Mouse (Mus musculus) midbrain, postnatal 0 days (tissue): Measurements from ENCODE around the gene Bdkrb1. TPM values are rescaled to one million over a fixed set of nuclear protein-coding genes. Genes with fewer than 3 reads are reported as not detected.
A peak's percentile ranks its signal among the peaks of the same experiment; 100 is the strongest.

Experiments
- ATAC-seq: fragments of 200-750 bp; cut with Nextera tagmentation; 2 replicates; pipeline ENCODE4 v1.8.0; 2017; ENCODE audit warnings: moderate number of reproducible peaks, mild to moderate bottlenecking, moderate TSS enrichment, moderate library complexity; ENCODE audit not compliant: low FRiP score
- DNase-seq: peaks from one replicate; pipeline ENCODE4 v3.0.0-alpha.2; 2015; ENCODE audit warnings: low spot score
- H3K27ac ChIP-seq: fragments of 300-500 bp; sonication (generic); 2 replicates; pipeline ENCODE4 v1.5.1; 2014; ENCODE audit warnings: low read depth, mild to moderate bottlenecking, low read length, mixed read lengths
- H3K27me3 ChIP-seq: fragments of 300-500 bp; sonication (generic); 2 replicates; pipeline ENCODE4 v1.6.1; 2014; ENCODE audit warnings: low read length, control low read depth, mixed read lengths; ENCODE audit not compliant: insufficient read depth
- H3K36me3 ChIP-seq: fragments of 300-500 bp; sonication (generic); 2 replicates; pipeline ENCODE4 v1.6.1; 2014; ENCODE audit warnings: low read length, control low read depth, mixed read lengths; ENCODE audit not compliant: insufficient read depth
- H3K4me1 ChIP-seq: fragments of 300-500 bp; sonication (generic); 2 replicates; pipeline ENCODE4 v1.6.1; 2014; ENCODE audit warnings: mild to moderate bottlenecking, control low read depth, antibody characterized with exemption, low read length, mixed read lengths; ENCODE audit not compliant: insufficient read depth
- H3K4me2 ChIP-seq: fragments of 300-500 bp; sonication (generic); 2 replicates; pipeline ENCODE4 v1.6.1; 2014; ENCODE audit warnings: low read depth, mild to moderate bottlenecking, low read length, mixed read lengths; ENCODE audit not compliant: poor library complexity, severe bottlenecking
- H3K4me3 ChIP-seq: fragments of 300-500 bp; sonication (generic); 2 replicates; pipeline ENCODE4 v1.5.1; 2014; ENCODE audit warnings: low read depth, mild to moderate bottlenecking, low read length, moderate library complexity
- H3K9ac ChIP-seq: fragments of 300-500 bp; sonication (generic); replicated peaks from 2 replicates; pipeline ENCODE4 v1.6.1; 2014; ENCODE audit warnings: mild to moderate bottlenecking, low read length, moderate library complexity, mixed read lengths; ENCODE audit not compliant: poor library complexity, severe bottlenecking
- H3K9me3 ChIP-seq: fragments of 300-500 bp; sonication (generic); 2 replicates; pipeline ENCODE4 v1.6.1; 2016; ENCODE audit warnings: low read length, control low read depth
- CTCF ChIP-seq: IDR thresholded peaks from 2 replicates; pipeline ENCODE4 v1.5.1; 2016; ENCODE audit warnings: antibody characterized with exemption, mild to moderate bottlenecking
- WGBS: fragments of 180-500 bp; shearing (Covaris S2); extraction: QIAGEN DNeasy Blood & Tissue Kit; methylation state at CpG from one replicate; pipeline ENCODE4 v1.1.7; 2014; 5-methylcytosine and 5-hydroxymethylcytosine counted together
- polyA plus RNA-seq: library from polyadenylated mRNA; unstranded; fragments of >200 nt; fragmentation: Nextera tagmentation; extraction: Ambion mirVana; gene quantifications from 2 replicates; pipeline ENCODE4 v1.2.1, GENCODE M21; 2015
- total RNA-seq: library from RNA; depleted of rRNA; stranded (reverse); fragments of >200 nt; gene quantifications from 2 replicates; pipeline ENCODE4 v1.2.3, GENCODE M21; 2014

Bdkrb1 gene
- total and polyA plus RNA-seq, 2 experiments from 2014 or later, result 0.19 to 0.22 TPM

GRCm38 (mm10) chr12:105611748-105612147, 8.9 kb downstream of the Bdkrb1 start:
- H3K9me3 ChIP-seq, result no peaks in the 10 kb centered on the region
- H3K36me3 ChIP-seq, result peaks cover 16% of the 10 kb centered on the region
- no peak overlapping the region for H3K27ac ChIP-seq
- no peak overlapping the region for H3K9ac ChIP-seq
- DNase-seq (peak; percentile 92), ATAC-seq (peak; percentile 82)
- H3K4me3 ChIP-seq, result no peak overlapping the region
- peak; percentile 96 for TF ChIP-seq CTCF
- 14% methylated on average over 7 of the region's 7 CpGs for WGBS
- no peak overlapping the region for H3K4me2 ChIP-seq
- H3K27me3 ChIP-seq, result no peaks in the 10 kb centered on the region
- H3K4me1 ChIP-seq, result no peaks in the 10 kb centered on the region

- no peak overlapping the region for H3K4me3 ChIP-seq
- H3K27me3 ChIP-seq, result no peaks in the 10 kb centered on the region
- no peak overlapping the region for H3K9ac ChIP-seq
- H3K27ac ChIP-seq, result no peak overlapping the region
- no peak for TF ChIP-seq CTCF
- H3K36me3 ChIP-seq, result peaks cover 32% of the 10 kb centered on the region
- H3K4me1 ChIP-seq, result no peaks in the 10 kb centered on the region
- DNase-seq, result no peak
- 93% methylated on average over 10 of the region's 10 CpGs for WGBS
- H3K4me2 ChIP-seq, result no peak overlapping the region
- no peak for ATAC-seq
- H3K9me3 ChIP-seq, result no peaks in the 10 kb centered on the region
These were observed 10.7 kb downstream of the Bdkrb1 start for GRCm38 (mm10) chr12:105613559-105613958.

GRCm38 (mm10) chr12:105622048-105622447, 19.2 kb downstream of the Bdkrb1 start:
- Histone ChIP-seq H3K9ac (no peak overlapping the region), H3K36me3 (peaks cover 66% of the 10 kb centered on the region), H3K27ac (no peak overlapping the region), H3K4me3 (no peak overlapping the region), H3K9me3 (no peaks in the 10 kb centered on the region), H3K27me3 (no peaks in the 10 kb centered on the region), H3K4me1 (no peaks in the 10 kb centered on the region), H3K4me2 (no peak overlapping the region)
- ATAC-seq (no peak), DNase-seq (no peak)
- WGBS, result 94% methylated on average over 7 of the region's 7 CpGs
- TF ChIP-seq CTCF, result no peak

- DNase-seq (no peak), ATAC-seq (no peak)
- Histone ChIP-seq H3K4me1 (no peaks in the 10 kb centered on the region), H3K36me3 (peaks cover 63% of the 10 kb centered on the region), H3K4me3 (no peak overlapping the region), H3K4me2 (no peak overlapping the region), H3K9ac (no peak overlapping the region), H3K27me3 (no peaks in the 10 kb centered on the region), H3K27ac (no peak overlapping the region), H3K9me3 (no peaks in the 10 kb centered on the region)
- 53% methylated on average over 12 of the region's 12 CpGs for WGBS
- no peak for TF ChIP-seq CTCF
These were observed 20.2 kb downstream of the Bdkrb1 start for GRCm38 (mm10) chr12:105622981-105623539.

GRCm38 (mm10) chr12:105625798-105626197, 22.9 kb downstream of the Bdkrb1 start:
- Histone ChIP-seq H3K4me1 (no peaks in the 10 kb centered on the region), H3K9me3 (no peaks in the 10 kb centered on the region), H3K27ac (no peak overlapping the region), H3K27me3 (no peaks in the 10 kb centered on the region), H3K4me3 (no peak overlapping the region), H3K4me2 (no peak overlapping the region), H3K36me3 (peaks cover 50% of the 10 kb centered on the region), H3K9ac (no peak overlapping the region)
- no peak for ATAC-seq
- no peak for DNase-seq
- TF ChIP-seq CTCF, result no peak
- 83% methylated on average over 7 of the region's 7 CpGs for WGBS

- Histone ChIP-seq H3K27me3 (no peaks in the 10 kb centered on the region), H3K4me3 (no peak overlapping the region), H3K36me3 (peaks cover 47% of the 10 kb centered on the region), H3K9ac (no peak overlapping the region), H3K4me2 (no peak overlapping the region), H3K9me3 (no peaks in the 10 kb centered on the region), H3K4me1 (no peaks in the 10 kb centered on the region), H3K27ac (no peak overlapping the region)
- WGBS, result 95% methylated on average over 13 of the region's 13 CpGs
- no peak for TF ChIP-seq CTCF
- ATAC-seq, result no peak
- DNase-seq, result no peak
These were observed 31.6 kb downstream of the Bdkrb1 start for GRCm38 (mm10) chr12:105634374-105635067.
